ENCODE assay signal across 20 mouse cellular contexts in the genomic region with DNA sequence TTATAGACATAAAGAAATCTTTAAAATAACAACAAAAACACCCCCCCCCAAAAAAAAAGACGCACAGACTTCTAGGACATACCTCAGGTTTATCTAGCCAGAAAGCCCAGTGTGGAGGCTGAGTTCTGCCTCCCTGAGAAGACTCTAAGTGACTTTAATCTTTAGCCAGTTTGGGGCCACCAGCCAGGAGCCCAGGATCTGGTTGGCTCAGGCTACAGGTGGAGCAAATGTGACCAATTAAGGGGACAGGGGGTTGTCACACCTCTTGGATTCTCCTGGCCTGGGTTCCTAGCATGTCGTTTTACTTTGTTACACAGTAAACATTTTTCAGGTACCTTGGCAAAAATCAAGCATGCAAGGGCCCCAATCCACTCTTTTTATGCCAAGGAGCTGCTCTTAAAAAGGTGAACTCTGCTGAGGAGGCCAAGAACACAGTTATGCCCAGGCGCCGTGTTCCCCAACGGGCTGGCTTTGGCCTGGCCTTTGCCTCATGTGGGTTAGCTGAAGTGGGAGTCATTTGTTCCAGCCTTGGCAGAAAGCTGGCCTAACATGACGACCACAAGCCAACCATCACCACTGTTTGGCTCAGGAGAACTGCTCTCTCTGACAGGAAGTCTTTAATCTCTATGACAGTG.
"Had no signal": no experiment of that assay in that cellular context is flagged by ENCODE, and none has a peak within 500 bp of the region (broad histone marks: within the 10 kb centered on the region; RNA-seq: fewer than 3 reads in every experiment).

No protein-coding gene starts in this region.

- DNase-seq: layer of hippocampus, adult 9-11 months; liver, postnatal 0 days; lung, postnatal 10 days; lung, postnatal 36 days; retina, postnatal 1 day; right cerebral cortex, postnatal 25 days; spleen, adult 18-20 months; thymus, postnatal 25 days had no signal

- H3K36me3 ChIP-seq: lung, embryonic 15.5 days; midbrain, embryonic 10.5 days; midbrain, embryonic 13.5 days; neural tube, embryonic 13.5 days; stomach, embryonic 15.5 days had no signal

- H3K27ac ChIP-seq: hindbrain, postnatal 0 days; layer of hippocampus, adult 2 months; liver, embryonic 14.5 days; lung, embryonic 15.5 days; midbrain, embryonic 10.5 days; midbrain, embryonic 13.5 days; neural tube, embryonic 13.5 days; stomach, embryonic 15.5 days had no signal

- H3K4me3 ChIP-seq: layer of hippocampus, adult 2 months; lung, embryonic 15.5 days; megakaryocyte, embryonic 14.5 days; midbrain, embryonic 10.5 days; midbrain, embryonic 13.5 days; myocyte; neural tube, embryonic 13.5 days; stomach, embryonic 15.5 days had no signal

- H3K27me3 ChIP-seq: lung, embryonic 15.5 days; midbrain, embryonic 13.5 days; neural tube, embryonic 13.5 days; stomach, embryonic 15.5 days had no signal

- H3K4me1 ChIP-seq: lung, embryonic 15.5 days; midbrain, embryonic 13.5 days; neural tube, embryonic 13.5 days had no signal

- ATAC-seq: hindbrain, postnatal 0 days; inflammation-experienced regulatory T-cells, adult 6 months; liver, postnatal 0 days; midbrain, embryonic 13.5 days; midbrain, embryonic 16.5 days had no signal
